Mouse (Mus musculus): ENCODE results near the gene Sema4a.

- TF ChIP-seq CTCF (IDR thresholded peaks at IDR 0.05; ENCODE audit: low read depth) (no peak), EP300 (optimal IDR thresholded peaks at IDR 0.05) (no peak)
Measured at GRCm38 (mm10) chr3:88398666-88399065, 62.3 kb downstream of the Sema4a start.
